Mouse (Mus musculus): ENCODE results near the gene Casp12. TPM values are rescaled to one million over a fixed set of nuclear protein-coding genes. Genes with fewer than 3 reads are reported as not detected.

Casp12 gene
- polyA plus RNA-seq (2017; shearing (Covaris generic)): 1 to 10 TPM in 1 of 2 experiments, under 1 TPM in 1; 0.12 to 1.3 TPM

DNA sequence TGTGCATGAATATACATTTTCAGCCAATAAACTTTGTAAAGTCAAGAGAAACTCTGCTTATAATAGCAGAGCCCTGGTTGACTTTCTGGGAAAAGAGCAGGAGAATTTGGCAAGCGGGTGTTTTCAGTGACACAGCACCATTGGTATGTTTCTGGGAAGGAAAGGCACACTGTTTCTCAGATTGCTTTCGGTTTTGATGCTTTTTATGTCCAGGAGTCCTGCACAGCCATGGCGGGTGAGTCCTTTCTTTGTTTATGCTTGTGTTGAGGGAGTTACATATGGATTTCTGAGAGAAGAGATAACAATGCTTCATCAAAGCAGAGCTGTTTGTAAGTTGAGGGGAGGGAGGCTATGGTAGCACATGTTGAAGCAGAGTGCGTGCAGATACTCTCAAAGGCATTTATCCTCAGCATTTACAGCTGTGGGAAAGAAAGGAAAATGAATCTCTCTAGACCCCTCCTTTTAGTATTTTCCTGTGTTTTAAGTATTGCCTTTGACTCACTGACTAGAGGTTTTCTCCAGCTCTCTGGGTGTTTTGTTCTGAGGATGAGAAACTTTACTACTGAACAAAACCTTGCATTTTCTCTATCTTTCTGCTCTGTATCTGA, at the start of gene Casp12:
Gene Casp12, plus strand, starts transcription at position 140 of the 608 bp plus-strand sequence.

DNA sequence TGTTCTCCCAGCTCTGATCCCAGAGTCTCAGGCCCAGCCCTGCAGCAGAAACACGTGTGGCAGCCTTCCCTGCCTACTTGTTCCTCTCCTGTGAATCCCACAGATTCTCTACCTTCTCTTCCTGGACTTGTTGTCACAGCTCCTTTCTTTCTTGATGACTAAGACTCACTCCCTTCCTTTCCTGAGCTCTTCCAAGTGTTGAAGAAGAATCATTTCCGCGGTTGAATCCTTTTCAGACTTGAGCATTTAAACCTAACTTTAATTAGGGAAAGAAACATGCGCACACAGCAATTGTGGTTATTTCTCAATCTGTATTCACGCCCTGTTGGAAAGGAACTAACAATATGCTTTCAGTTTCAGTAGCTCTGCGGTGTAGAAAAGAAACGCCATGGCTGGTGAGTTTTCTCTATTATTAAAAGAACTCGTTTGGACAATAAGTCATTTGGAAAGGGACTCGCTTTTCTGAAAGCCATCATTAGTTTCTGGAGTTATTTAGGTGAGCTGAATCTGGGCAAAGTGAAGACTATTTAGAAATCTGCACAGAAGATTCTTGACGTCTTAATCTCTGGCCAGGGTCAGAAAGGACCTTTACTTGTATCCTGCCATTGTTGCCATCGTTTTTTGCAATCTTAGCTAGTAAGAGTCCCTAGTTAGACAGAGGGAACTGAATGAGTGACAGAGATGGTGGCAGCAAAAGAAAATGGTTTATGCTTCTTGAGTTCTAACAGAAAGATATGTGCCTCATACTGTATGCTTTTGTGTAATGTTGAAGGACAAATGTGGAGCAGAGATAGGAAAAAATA, 46.7 kb upstream of the Casp12 start, which contains the start of gene Casp1:
Gene Casp1, plus strand, starts transcription at position 189 of the 803 bp plus-strand sequence.

DNA sequence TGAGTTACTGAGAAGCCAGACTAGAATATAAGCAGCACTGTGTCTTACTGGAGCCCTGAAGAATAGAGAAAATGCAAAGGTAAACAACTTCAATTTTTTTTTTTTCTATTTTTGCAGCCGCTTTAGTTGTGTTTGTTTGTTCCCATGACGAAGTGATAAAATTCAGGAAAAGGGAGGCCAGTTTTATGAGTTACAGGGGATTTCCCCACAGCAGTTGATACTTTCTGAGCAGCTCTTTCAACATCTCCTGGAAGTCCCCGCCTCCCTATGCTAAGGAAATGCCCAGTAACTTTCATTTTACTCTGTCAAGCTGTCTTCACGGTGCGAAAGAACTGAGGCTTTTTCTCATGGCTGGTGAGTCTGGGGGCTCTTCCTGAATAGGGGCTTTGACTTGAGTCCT, 36.7 kb upstream of the Casp12 start, which contains the start of gene Casp4:
Gene Casp4, plus strand, starts transcription at position 268 of the 400 bp plus-strand sequence.

Other genes starting within 250 kb of the Casp12 start
- gene Casp1, start 46.9 kb upstream of the Casp12 start, polyA plus RNA-seq (2017; shearing (Covaris generic)): 100 to 1,000 TPM in 1 of 2 experiments, 10 to 100 TPM in 1; 74.3 to 128 TPM
- 100 to 1,000 TPM in 1 of 2 experiments, 10 to 100 TPM in 1; 57.0 to 123 TPM for gene Casp4, start 36.6 kb upstream of the Casp12 start, polyA plus RNA-seq (2017; shearing (Covaris generic))

All from inflammation-experienced regulatory T-cells (primary cell).